Mouse (Mus musculus) kidney, adult 11 months (tissue): ENCODE data around the gene Lancl1.
A peak's percentile ranks its signal among the peaks of the same experiment; 100 is the strongest.

Source experiments
- DNase-seq: peaks from one replicate; pipeline ENCODE4 v3.0.0; 2022

Gene Lancl1

GRCm38 (mm10) chr1:67038246-67038987 lies at the start of gene Lancl1:
Lancl1 (minus strand) TSS chr1:67038872.
- DNase-seq, result peak; percentile 83

- no peak for DNase-seq
These were observed 40.5 kb upstream of the Lancl1 start for GRCm38 (mm10) chr1:67079146-67079545.

DNA sequence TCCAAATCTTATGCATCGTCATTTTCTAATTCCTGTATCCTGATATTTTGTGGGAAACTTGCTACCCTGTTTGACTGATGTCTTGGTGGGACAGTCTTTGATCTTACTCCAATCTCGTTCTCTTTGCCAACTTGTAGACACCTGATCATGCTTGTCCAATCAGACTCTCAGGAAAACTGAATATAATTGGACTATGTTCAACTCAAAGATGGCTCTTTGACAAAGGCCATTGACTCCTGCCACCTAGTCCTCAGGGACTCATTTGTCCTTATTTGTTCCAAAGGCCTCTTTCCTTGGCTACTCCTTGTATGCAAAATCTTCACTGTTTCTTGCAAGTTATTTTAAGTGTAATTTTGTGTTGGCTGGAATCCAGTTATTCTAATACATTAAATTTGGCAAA lies 40.0 kb upstream of the Lancl1 start:
- no peak for DNase-seq

GRCm38 (mm10) chr1:67077739-67078138 lies 39.1 kb upstream of the Lancl1 start:
- no peak for DNase-seq

DNA sequence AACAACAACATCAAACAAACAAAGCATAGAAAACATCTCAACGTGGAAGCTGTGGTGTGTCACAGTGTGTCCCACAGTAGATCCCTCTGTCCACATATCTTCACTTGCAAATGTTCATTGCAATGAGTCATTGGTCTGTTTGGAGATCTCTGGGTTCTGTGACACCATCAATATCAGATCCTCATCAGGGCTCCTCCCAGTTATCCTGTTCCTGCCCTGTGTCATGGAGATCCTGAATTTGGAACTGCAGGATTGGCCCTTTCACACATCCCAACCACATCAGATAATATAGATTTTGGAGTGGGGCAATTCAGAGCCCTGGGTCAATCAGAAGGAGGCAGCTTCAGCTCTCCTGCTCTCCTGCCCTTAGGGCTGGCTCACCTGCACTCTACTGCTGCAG lies 28.9 kb upstream of the Lancl1 start:
- no peak for DNase-seq

DNA sequence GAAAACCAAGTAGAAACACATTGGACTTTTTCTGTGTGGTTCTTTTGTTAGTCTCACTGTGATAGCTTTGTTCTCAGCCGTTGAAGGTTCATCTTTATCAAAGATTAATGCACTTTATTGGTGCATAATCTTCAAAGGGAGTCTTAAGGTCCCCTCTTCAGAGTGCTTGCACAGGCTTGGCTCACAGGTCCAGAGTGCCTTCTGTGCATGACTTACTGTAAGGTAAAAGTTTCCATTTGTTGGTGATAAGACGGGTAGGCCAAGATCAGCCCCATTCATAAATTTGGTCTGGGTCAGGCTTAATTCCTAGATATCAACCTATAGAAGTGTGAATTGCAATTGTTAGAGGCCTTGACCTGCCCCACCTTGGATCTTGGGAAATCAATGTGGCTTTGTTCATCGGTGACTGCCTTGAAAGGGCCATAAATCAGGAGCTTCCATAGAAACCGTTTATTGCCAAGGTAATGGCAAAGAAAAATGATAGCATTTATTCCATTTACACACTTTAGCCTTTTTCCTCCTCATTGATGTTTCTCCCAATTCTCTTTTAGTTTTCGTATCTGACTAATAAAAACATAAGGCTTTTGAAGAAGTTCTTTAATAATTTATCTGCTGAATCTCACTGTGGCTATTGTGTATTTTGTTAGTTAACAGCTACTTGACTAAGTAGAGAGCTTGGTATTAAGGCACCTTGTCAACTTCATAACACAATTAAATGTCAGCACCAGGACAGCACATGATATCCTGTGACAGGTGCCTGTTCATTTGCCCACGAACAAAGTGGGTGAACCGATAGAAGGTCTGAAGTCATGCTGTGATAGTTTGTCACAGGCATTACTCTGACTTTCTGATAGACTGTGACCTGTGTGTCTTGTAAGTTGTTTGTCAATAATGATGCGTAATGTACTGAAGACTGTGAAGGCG lies 26.9 kb upstream of the Lancl1 start:
- DNase-seq, result no peak

GRCm38 (mm10) chr1:67061456-67062085 lies 22.9 kb upstream of the Lancl1 start:
- no peak for DNase-seq

DNA sequence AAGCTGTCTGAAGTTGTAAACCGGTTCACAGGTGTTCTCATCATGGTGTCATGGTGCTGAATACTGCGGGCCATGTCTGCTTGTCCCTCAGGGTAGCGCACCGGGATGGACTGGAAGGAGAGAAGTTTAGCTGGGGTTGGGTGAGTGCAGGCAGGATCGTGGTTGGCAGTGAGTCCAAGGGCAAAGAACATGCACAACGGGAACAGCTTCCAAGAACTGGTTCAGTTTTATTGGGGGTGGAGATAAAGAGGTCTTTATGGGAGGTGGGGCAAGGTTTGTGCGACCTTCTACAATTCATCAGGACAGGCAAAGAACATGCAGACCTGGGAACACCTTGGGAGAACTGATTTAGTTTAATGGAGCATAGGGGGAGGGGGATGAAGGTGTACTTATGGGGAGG lies 17.1 kb upstream of the Lancl1 start:
- DNase-seq, result no peak

GRCm38 (mm10) chr1:67052721-67053120 lies 14.0 kb upstream of the Lancl1 start:
- no peak for DNase-seq

GRCm38 (mm10) chr1:67049600-67049999 lies 10.9 kb upstream of the Lancl1 start:
- DNase-seq, result no peak

GRCm38 (mm10) chr1:67048696-67049095 lies 10.0 kb upstream of the Lancl1 start:
- no peak for DNase-seq

DNA sequence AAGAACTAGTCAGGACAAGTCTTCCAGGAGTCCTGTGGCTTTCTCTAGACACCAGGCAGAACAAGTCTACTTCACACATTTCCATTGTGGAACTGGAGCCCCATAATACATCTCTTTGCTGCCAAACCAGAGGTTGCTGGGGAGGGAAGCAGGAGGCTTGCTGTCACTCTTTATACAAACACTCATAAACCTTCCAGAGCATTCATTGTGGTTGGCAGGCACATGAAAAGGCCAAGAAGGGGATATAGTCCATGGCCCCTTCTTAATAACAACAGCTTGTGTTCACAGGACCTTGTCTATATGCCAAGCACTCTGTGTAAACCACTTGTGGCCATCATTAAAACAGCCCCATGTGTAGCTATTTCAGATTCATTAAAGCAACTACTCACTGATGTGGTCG lies 6.4 kb upstream of the Lancl1 start:
- DNase-seq, result no peak

- DNase-seq, result no peak
These were observed 3.9 kb upstream of the Lancl1 start for GRCm38 (mm10) chr1:67042583-67042982.

GRCm38 (mm10) chr1:67039083-67039482 lies 411 bp upstream of the Lancl1 start:
- DNase-seq, result no peak

GRCm38 (mm10) chr1:67037198-67037597 lies 1.5 kb downstream of the Lancl1 start:
- DNase-seq, result no peak

- no peak for DNase-seq
These were observed 5.4 kb downstream of the Lancl1 start for GRCm38 (mm10) chr1:67033278-67033677.

GRCm38 (mm10) chr1:67026927-67027511 lies 11.7 kb downstream of the Lancl1 start:
- DNase-seq, result no peak

- DNase-seq, result no peak
These were observed 12.5 kb downstream of the Lancl1 start for GRCm38 (mm10) chr1:67026142-67026541.

GRCm38 (mm10) chr1:67022767-67023166 lies 15.9 kb downstream of the Lancl1 start:
- DNase-seq, result no peak

GRCm38 (mm10) chr1:67022051-67022450 lies 16.6 kb downstream of the Lancl1 start:
- DNase-seq, result no peak

GRCm38 (mm10) chr1:67020637-67021161 lies 18.0 kb downstream of the Lancl1 start:
- no peak for DNase-seq

DNA sequence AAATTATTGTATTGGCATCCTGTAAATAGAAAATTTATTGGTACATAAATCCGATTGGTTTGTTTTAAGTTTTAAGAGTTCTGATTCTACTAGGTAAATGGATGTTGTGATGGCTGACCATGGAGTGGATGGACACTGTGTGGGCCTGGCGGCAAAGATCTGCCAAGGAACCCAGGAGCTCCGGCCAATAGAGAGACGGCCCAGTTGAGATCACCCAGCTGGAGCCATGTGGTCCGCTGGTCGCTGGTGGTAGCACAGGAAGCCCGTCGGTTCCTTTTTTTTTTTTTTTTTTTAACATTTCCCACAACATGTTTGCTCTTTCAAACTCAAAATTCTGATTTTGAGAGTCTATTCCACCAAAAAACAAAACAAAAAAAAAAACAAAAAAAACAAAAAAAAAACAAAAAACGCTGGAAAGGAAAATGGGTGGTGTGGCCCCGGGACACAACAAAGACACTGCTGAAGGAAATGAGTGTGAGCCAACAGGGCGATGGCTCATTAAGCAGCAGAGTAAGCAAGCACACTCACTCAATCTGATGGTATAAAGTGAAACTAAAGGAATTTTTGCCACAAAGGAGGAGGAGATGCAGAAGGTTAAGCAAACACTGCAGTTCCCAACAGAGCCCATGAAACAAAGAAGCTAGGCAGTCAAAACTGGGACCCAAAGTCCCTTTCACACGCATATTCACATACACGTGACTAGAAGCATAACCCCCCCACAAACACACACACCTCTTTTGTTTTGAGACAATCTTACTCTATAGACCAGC lies 21.4 kb downstream of the Lancl1 start:
- no peak for DNase-seq
